Mouse (Mus musculus) bone marrow, adult 2 months (tissue): ENCODE measurements around the gene Arhgef19. TPM values are rescaled to one million over a fixed set of nuclear protein-coding genes. Genes with fewer than 3 reads are reported as not detected.

Source experiments
- H3K27ac ChIP-seq: fragments of 200-500 bp; 2 replicates; pipeline ENCODE4 v1.5.1; 2012; ENCODE audit warnings: low read depth, mild to moderate bottlenecking, control low read depth, inconsistent platforms, low read length; ENCODE audit not compliant: control insufficient read depth, poor library complexity, insufficient read depth
- H3K4me1 ChIP-seq: fragments of 200-500 bp; 2 replicates; pipeline ENCODE4 v1.6.1; 2011; ENCODE audit warnings: low read length; ENCODE audit not compliant: control insufficient read depth, insufficient read depth
- H3K4me3 ChIP-seq: fragments of 200-500 bp; replicated peaks from 2 replicates; pipeline ENCODE3; 2011; ENCODE audit warnings: mild to moderate bottlenecking, low read depth, low read length, control low read depth; ENCODE audit not compliant: control insufficient read depth
- CTCF ChIP-seq: fragments of 200-500 bp; IDR thresholded peaks from 2 replicates; pipeline ENCODE4 v1.5.1; 2011; ENCODE audit warnings: low read length, control low read depth; ENCODE audit not compliant: control insufficient read depth, insufficient read depth
- POLR2A ChIP-seq: fragments of 200-500 bp; IDR thresholded peaks from 2 replicates; pipeline ENCODE4 v1.6.1; 2011; ENCODE audit warnings: low read depth, mild to moderate bottlenecking, control low read depth, low read length, borderline replicate concordance; ENCODE audit not compliant: control insufficient read depth
- WGBS: fragments of 180-500 bp; shearing (Covaris S2); methylation state at CpG from one replicate; pipeline ENCODE4 v1.1.7; 2018; 5-methylcytosine and 5-hydroxymethylcytosine counted together
- polyA plus RNA-seq: library from polyadenylated mRNA; stranded (reverse); fragments of >200 nt; gene quantifications from 2 replicates; pipeline ENCODE4 v1.2.4, GENCODE M21; 2011; ENCODE audit warnings: low replicate concordance; ENCODE audit not compliant: missing spikeins, insufficient read depth, insufficient read length

Gene Arhgef19
- polyA plus RNA-seq, 1 experiment: 1.1 TPM

- H3K4me1 ChIP-seq: no peaks in the 10 kb centered on the region
- no peak for TF ChIP-seq CTCF
- no peak for TF ChIP-seq POLR2A
- WGBS: under 1% methylated on average over 51 of the region's 51 CpGs
Observed at GRCm38 (mm10) chr4:141301591-141302427, 62.5 kb downstream of the Arhgef19 start.

DNA sequence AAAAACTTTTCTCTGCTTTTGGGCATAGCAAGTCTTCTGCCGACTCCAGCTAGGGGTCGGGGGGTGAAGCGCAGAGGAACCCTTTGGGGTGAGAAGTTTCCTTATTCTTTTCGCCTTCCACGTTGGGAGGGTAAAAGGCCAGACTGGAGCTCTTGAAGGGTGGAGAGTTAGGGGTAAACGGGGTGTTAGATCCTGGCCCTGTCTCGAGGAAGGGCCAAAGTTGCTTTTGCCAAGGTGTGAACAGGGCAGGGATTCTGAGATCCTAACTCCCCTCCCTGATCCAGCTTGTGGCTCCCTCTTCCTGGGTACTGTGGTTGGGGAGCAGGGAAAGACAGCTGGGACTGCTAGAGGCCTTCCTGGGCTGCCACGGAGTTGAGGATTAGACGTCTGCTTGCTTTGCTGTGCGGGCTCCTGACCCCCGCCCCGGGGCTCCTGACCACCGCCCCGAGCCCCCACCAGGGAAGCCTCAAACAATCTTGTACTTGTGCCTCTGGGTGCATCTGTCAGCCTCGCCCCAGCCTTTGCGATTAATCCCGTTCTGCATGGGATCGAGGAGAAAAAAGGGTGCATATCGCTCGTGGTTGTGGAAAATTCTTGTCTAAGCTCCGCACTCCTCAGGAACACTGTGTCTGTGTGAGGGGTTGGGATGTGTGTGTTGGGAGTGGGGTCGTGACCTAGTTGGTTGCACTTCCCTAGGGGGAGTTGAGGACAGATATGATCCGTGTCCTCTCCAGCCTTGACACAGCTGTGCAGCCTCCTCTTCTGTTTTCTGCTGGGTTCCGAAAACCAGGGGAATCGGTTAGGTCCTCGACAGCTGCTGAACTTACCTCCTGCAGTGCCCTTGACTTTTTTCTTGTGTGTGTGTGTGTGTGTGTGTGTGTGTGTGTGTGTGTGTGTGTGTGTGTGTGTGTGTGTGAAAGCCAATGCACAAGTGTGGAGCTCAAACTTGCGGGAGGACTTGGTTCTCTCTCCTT lies 63.4 kb downstream of the Arhgef19 start:
- Histone ChIP-seq H3K4me3 (peak overlapping the region; percentile 66), H3K27ac (no peak overlapping the region), H3K4me1 (no peaks in the 10 kb centered on the region)
- TF ChIP-seq POLR2A: no peak
- no peak for TF ChIP-seq CTCF
- WGBS: 25% methylated on average over 27 of the region's 27 CpGs

More at GRCm38 (mm10) chr4:141301591-141302427, 62.5 kb downstream of the Arhgef19 start:
- H3K4me3 ChIP-seq: peak overlapping the region; percentile 66
- H3K27ac ChIP-seq: peak overlapping the region; percentile 51

- peak overlapping the region; percentile 11 for H3K4me3 ChIP-seq
- TF ChIP-seq POLR2A (no peak), CTCF (no peak)
- H3K4me1 ChIP-seq: no peaks in the 10 kb centered on the region
- WGBS: 68% methylated on average over 7 of the region's 7 CpGs
- H3K27ac ChIP-seq: no peak overlapping the region
Observed at GRCm38 (mm10) chr4:141303402-141304222, 64.3 kb downstream of the Arhgef19 start.

- TF ChIP-seq CTCF (no peak), POLR2A (no peak)
- WGBS: 17% methylated on average over 4 of the region's 4 CpGs
- Histone ChIP-seq H3K4me1 (no peaks in the 10 kb centered on the region), H3K4me3 (no peak overlapping the region), H3K27ac (no peak overlapping the region)
Observed at GRCm38 (mm10) chr4:141304223-141304611, 64.9 kb downstream of the Arhgef19 start.

GRCm38 (mm10) chr4:141306057-141306456 lies 66.8 kb downstream of the Arhgef19 start:
- Histone ChIP-seq H3K4me3 (no peak overlapping the region), H3K4me1 (no peaks in the 10 kb centered on the region), H3K27ac (no peak overlapping the region)
- WGBS: 80% methylated on average over 8 of the region's 8 CpGs
- TF ChIP-seq POLR2A (no peak), CTCF (no peak)

Other genes with a start within 250 kb of the Arhgef19 start
- gene Mfap2, start 229.1 kb upstream of the Arhgef19 start, polyA plus RNA-seq: 1.9 and 4.0 TPM in 2 replicates
- 4.6 and 9.6 TPM in 2 replicates for gene Crocc, start 178.9 kb upstream of the Arhgef19 start, polyA plus RNA-seq
- 69.2 and 91.5 TPM in 2 replicates for gene Necap2, start 161.1 kb upstream of the Arhgef19 start, polyA plus RNA-seq
- gene Spata21, start 151.2 kb upstream of the Arhgef19 start, polyA plus RNA-seq: not detected in 2 replicates
- 23.6 and 31.2 TPM in 2 replicates for gene Szrd1, start 99.7 kb upstream of the Arhgef19 start, polyA plus RNA-seq
- 7.9 and 9.2 TPM in 2 replicates for gene Fbxo42, start 91.6 kb upstream of the Arhgef19 start, polyA plus RNA-seq
- 2.1 TPM in 1 of 2 replicates, not detected in the other for gene Rsg1, start 25.5 kb upstream of the Arhgef19 start, polyA plus RNA-seq
- 5.7 and 14.2 TPM in 2 replicates for gene Epha2, start 61.7 kb downstream of the Arhgef19 start, polyA plus RNA-seq
- not detected in 2 replicates for gene Fam131c, start 128.7 kb downstream of the Arhgef19 start, polyA plus RNA-seq
- gene Clcnka, start 159.2 kb downstream of the Arhgef19 start, polyA plus RNA-seq: not detected in 2 replicates
- gene Clcnkb, start 176.5 kb downstream of the Arhgef19 start, polyA plus RNA-seq: not detected in 2 replicates
- 0.34 and 0.72 TPM in 2 replicates for gene Hspb7, start 181.3 kb downstream of the Arhgef19 start, polyA plus RNA-seq
- not detected in 2 replicates for gene Srarp, start 196.6 kb downstream of the Arhgef19 start, polyA plus RNA-seq
- 12.1 and 24.1 TPM in 2 replicates for gene Zbtb17, start 205.2 kb downstream of the Arhgef19 start, polyA plus RNA-seq